Mouse (Mus musculus) midbrain, postnatal 0 days (tissue): ENCODE data around the gene Fbxw21. TPM values are rescaled to one million over a fixed set of nuclear protein-coding genes. Genes with fewer than 3 reads are reported as not detected.

Source experiments
- ATAC-seq: fragments of 200-750 bp; cut with Nextera tagmentation; 2 replicates; pipeline ENCODE4 v1.8.0; 2017; ENCODE audit warnings: moderate number of reproducible peaks, mild to moderate bottlenecking, moderate TSS enrichment, moderate library complexity; ENCODE audit not compliant: low FRiP score
- DNase-seq: peaks from one replicate; pipeline ENCODE4 v3.0.0-alpha.2; 2015; ENCODE audit warnings: low spot score
- H3K27ac ChIP-seq: fragments of 300-500 bp; sonication (generic); 2 replicates; pipeline ENCODE4 v1.5.1; 2014; ENCODE audit warnings: low read depth, mild to moderate bottlenecking, low read length, mixed read lengths
- H3K27me3 ChIP-seq: fragments of 300-500 bp; sonication (generic); 2 replicates; pipeline ENCODE4 v1.6.1; 2014; ENCODE audit warnings: low read length, control low read depth, mixed read lengths; ENCODE audit not compliant: insufficient read depth
- H3K36me3 ChIP-seq: fragments of 300-500 bp; sonication (generic); 2 replicates; pipeline ENCODE4 v1.6.1; 2014; ENCODE audit warnings: low read length, control low read depth, mixed read lengths; ENCODE audit not compliant: insufficient read depth
- H3K4me1 ChIP-seq: fragments of 300-500 bp; sonication (generic); 2 replicates; pipeline ENCODE4 v1.6.1; 2014; ENCODE audit warnings: mild to moderate bottlenecking, control low read depth, antibody characterized with exemption, low read length, mixed read lengths; ENCODE audit not compliant: insufficient read depth
- H3K4me2 ChIP-seq: fragments of 300-500 bp; sonication (generic); 2 replicates; pipeline ENCODE4 v1.6.1; 2014; ENCODE audit warnings: low read depth, mild to moderate bottlenecking, low read length, mixed read lengths; ENCODE audit not compliant: poor library complexity, severe bottlenecking
- H3K4me3 ChIP-seq: fragments of 300-500 bp; sonication (generic); 2 replicates; pipeline ENCODE4 v1.5.1; 2014; ENCODE audit warnings: low read depth, mild to moderate bottlenecking, low read length, moderate library complexity
- H3K9ac ChIP-seq: fragments of 300-500 bp; sonication (generic); replicated peaks from 2 replicates; pipeline ENCODE4 v1.6.1; 2014; ENCODE audit warnings: mild to moderate bottlenecking, low read length, moderate library complexity, mixed read lengths; ENCODE audit not compliant: poor library complexity, severe bottlenecking
- H3K9me3 ChIP-seq: fragments of 300-500 bp; sonication (generic); 2 replicates; pipeline ENCODE4 v1.6.1; 2016; ENCODE audit warnings: low read length, control low read depth
- CTCF ChIP-seq: IDR thresholded peaks from 2 replicates; pipeline ENCODE4 v1.5.1; 2016; ENCODE audit warnings: antibody characterized with exemption, mild to moderate bottlenecking
- WGBS: fragments of 180-500 bp; shearing (Covaris S2); extraction: QIAGEN DNeasy Blood & Tissue Kit; methylation state at CpG from one replicate; pipeline ENCODE4 v1.1.7; 2014; 5-methylcytosine and 5-hydroxymethylcytosine counted together
- polyA plus RNA-seq: library from polyadenylated mRNA; unstranded; fragments of >200 nt; fragmentation: Nextera tagmentation; extraction: Ambion mirVana; gene quantifications from 2 replicates; pipeline ENCODE4 v1.2.1, GENCODE M21; 2015
- total RNA-seq: library from RNA; depleted of rRNA; stranded (reverse); fragments of >200 nt; gene quantifications from 2 replicates; pipeline ENCODE4 v1.2.3, GENCODE M21; 2014

Fbxw21 gene
- total and polyA plus RNA-seq, 2 experiments from 2014 or later, result not detected

DNA sequence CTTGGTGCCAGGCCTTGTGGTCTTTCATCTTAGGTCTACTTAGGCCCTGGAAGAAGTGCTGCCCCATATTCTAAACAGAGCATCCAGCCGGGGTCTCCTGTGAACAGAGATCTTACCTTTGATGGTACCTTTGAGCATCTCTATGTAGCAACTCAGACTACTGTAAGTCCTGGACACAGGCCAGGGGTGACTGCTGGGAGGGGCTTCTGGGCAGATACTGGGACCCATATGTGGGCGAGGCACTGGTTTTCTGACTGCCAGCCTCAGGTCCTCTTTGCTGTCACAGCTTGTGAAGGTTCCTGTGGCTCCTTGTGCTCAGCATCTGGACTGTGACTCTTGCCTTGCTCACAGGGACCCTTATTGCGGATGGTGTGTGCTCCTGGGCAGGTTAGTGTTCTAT, 59.3 kb downstream of the Fbxw21 start:
- ATAC-seq (no peak), DNase-seq (no peak)
- Histone ChIP-seq H3K4me3 (no peak overlapping the region), H3K4me2 (no peak overlapping the region), H3K9me3 (no peaks in the 10 kb centered on the region), H3K27me3 (no peaks in the 10 kb centered on the region), H3K9ac (no peak overlapping the region), H3K27ac (no peak overlapping the region), H3K36me3 (peaks cover 49% of the 10 kb centered on the region), H3K4me1 (peaks cover 12% of the 10 kb centered on the region; the same call in 1 of the 2 replicates)
- WGBS, result 94% methylated on average over 3 of the region's 3 CpGs
- TF ChIP-seq CTCF, result no peak

DNA sequence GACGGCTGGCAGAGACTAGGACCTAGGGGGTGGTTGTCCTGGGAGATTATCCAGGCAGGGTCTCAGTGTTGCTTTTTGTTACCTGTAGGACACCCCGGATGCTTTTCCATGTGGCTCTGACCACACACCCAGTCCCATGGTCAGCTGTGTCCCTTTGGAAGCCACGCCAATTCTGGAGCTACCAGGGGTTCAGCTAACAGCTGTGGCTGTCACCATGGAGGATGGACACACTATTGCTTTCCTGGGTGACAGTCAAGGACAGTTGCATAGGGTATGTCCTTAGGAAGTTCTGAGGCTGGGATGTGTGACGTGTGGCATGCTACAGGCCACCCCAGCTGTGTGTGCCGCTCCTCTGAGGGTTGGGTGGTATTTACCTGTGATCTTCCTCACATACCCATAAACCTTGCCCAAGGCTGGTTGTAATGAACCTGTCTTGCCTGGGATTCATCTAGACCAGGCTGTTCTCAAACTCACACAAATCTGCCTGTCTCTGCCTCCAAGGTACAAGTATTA, 59.9 kb downstream of the Fbxw21 start:
- no peak overlapping the region for H3K9ac ChIP-seq
- no peaks in the 10 kb centered on the region for H3K9me3 ChIP-seq
- no peaks in the 10 kb centered on the region for H3K27me3 ChIP-seq
- WGBS, result 91% methylated on average over 5 of the region's 5 CpGs
- ATAC-seq (no peak), DNase-seq (no peak)
- H3K4me3 ChIP-seq, result no peak overlapping the region
- H3K4me1 ChIP-seq, result peaks cover 14% of the 10 kb centered on the region; the same call in 1 of the 2 replicates
- peaks cover 49% of the 10 kb centered on the region for H3K36me3 ChIP-seq
- no peak overlapping the region for H3K4me2 ChIP-seq
- no peak for TF ChIP-seq CTCF
- H3K27ac ChIP-seq, result no peak overlapping the region

- peaks cover 34% of the 10 kb centered on the region for H3K36me3 ChIP-seq
- 93% methylated on average over 20 of the region's 20 CpGs for whole genome bisulfite sequencing
Measured at GRCm38 (mm10) chr9:109100307-109100928, 61.4 kb downstream of the Fbxw21 start.

DNA sequence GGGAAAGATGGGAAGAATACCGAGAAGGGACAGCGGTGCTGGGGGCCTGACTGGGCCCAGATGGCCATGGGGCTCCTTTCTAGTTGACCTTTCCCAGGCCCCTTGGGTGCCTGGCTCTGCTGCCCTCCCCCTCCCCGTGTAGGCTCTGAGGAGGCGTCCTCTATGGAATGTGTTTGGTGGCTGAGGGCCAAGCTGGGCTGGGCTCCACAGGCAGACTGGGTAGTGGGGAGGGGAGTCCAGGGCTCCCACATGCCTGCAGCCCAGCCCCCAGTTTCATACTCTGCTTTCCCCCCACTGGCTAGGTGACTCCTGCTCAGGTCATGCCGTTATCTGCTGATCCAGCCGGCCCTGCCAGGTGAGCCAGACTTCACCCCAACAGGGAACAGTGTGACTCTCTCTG, 62.9 kb downstream of the Fbxw21 start:
- peak overlapping the region; percentile 87 for H3K4me2 ChIP-seq
- no peak overlapping the region for H3K9ac ChIP-seq
- DNase-seq (peak; percentile 66), ATAC-seq (no peak)
- H3K27me3 ChIP-seq, result no peaks in the 10 kb centered on the region
- peaks cover 24% of the 10 kb centered on the region for H3K4me1 ChIP-seq
- H3K4me3 ChIP-seq, result no peak overlapping the region
- H3K9me3 ChIP-seq, result no peaks in the 10 kb centered on the region
- H3K27ac ChIP-seq, result peak overlapping the region; percentile 97; the same call in 1 of the 2 replicates
- no peak for TF ChIP-seq CTCF
- peaks cover 20% of the 10 kb centered on the region for H3K36me3 ChIP-seq
- 62% methylated on average over 6 of the region's 6 CpGs for WGBS

More at GRCm38 (mm10) chr9:109100307-109100928, 61.4 kb downstream of the Fbxw21 start:
- ATAC-seq, result no peak
- Histone ChIP-seq H3K4me1 (peaks cover 20% of the 10 kb centered on the region; the same call in 1 of the 2 replicates), H3K4me3 (no peak overlapping the region), H3K9me3 (no peaks in the 10 kb centered on the region), H3K27me3 (no peaks in the 10 kb centered on the region), H3K4me2 (no peak overlapping the region), H3K27ac (no peak overlapping the region), H3K9ac (no peak overlapping the region)
- DNase-seq, result no peak
- no peak for TF ChIP-seq CTCF

DNA sequence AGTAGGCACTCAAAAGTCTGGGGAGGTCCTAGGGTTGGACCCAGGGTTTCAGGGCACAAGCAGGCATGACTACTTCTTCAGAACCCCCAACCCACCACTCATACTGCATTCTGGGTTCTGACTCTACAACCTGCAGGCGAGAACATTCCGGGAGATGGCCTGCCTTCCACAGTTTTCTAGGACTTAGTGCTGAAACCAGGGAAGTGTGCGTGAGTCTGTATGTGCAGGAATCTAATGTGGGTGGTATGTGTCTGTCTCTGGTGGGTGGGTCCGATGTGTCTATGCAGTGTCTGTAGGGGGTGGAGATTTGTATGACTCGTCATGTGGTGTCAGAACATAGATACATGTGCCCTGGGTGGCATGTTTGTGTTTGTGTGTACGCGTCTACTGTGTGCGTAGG, 63.5 kb downstream of the Fbxw21 start:
- Histone ChIP-seq H3K27ac (peak overlapping the region; percentile 97), H3K4me1 (peaks cover 26% of the 10 kb centered on the region), H3K36me3 (peaks cover 16% of the 10 kb centered on the region), H3K4me3 (no peak overlapping the region), H3K27me3 (no peaks in the 10 kb centered on the region), H3K9ac (peak overlapping the region; percentile 88), H3K9me3 (no peaks in the 10 kb centered on the region), H3K4me2 (peak overlapping the region; percentile 87)
- ATAC-seq, result no peak
- no peak for DNase-seq
- TF ChIP-seq CTCF, result no peak
- WGBS, result 77% methylated on average over 8 of the region's 8 CpGs

DNA sequence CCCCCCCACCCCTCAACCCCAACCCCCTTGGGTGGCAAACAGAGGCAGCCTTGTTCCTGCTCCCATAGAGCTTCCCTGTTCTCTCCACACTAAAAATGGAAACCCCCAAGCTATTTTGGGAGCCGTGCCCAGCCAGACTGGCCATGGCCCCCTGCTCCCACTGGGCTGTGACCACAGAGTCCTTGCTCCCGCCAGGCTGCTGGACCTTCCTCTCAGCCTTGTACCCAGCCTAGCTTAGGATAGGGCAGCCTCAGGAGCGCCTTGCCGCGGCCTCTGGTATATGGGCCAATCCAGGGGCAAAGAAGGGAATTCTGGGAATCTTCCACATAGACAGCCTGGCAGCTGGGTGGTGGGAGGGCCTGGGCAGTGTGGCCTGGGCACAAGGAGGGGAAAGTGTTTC, 64.0 kb downstream of the Fbxw21 start:
- H3K4me2 ChIP-seq, result peak overlapping the region; percentile 87
- DNase-seq (peak; percentile 79), ATAC-seq (peak; percentile 41)
- peak overlapping the region; percentile 97; the same call in 1 of the 2 replicates for H3K27ac ChIP-seq
- H3K36me3 ChIP-seq, result peaks cover 11% of the 10 kb centered on the region
- peak overlapping the region; percentile 88 for H3K9ac ChIP-seq
- H3K27me3 ChIP-seq, result no peaks in the 10 kb centered on the region
- H3K4me3 ChIP-seq, result 0 out of 2 replicates have a peak overlapping the region, but pooled peaks have one; percentile 3
- peaks cover 26% of the 10 kb centered on the region for H3K4me1 ChIP-seq
- WGBS, result 45% methylated on average over 5 of the region's 5 CpGs
- no peaks in the 10 kb centered on the region for H3K9me3 ChIP-seq
- no peak for TF ChIP-seq CTCF
